Mouse (Mus musculus) heart, postnatal 0 days (tissue): Measurements from ENCODE around the gene Cyp1a2.

Experiments
- CTCF ChIP-seq: IDR thresholded peaks from 2 replicates; pipeline ENCODE4 v1.5.1; 2016; ENCODE audit warnings: antibody characterized with exemption, control low read depth, low read depth
- EP300 ChIP-seq: IDR thresholded peaks from 2 replicates; pipeline ENCODE4 v1.6.1; 2016; ENCODE audit warnings: antibody characterized with exemption, low read depth

- TF ChIP-seq CTCF = no peak
- TF ChIP-seq EP300 = no peak
These were observed 28.5 kb downstream of the Cyp1a2 start for GRCm38 (mm10) chr9:57654966-57655365.
